Mouse (Mus musculus) urinary bladder, postnatal 14 days (tissue): ENCODE measurements at regions not wholly inside any gene's neighbourhood (a gene's known extent, or its start where the extent isn't known, plus 50 kb on each side); places are given as distances from the start of the nearest gene placed in this dataset.
"Not testable (repeated sequence)": the region's sequence is repeated elsewhere in the genome, so short reads cannot be mapped to it uniquely, and the experiment has no call there.

Experiments used
- DNase-seq: peaks from one replicate; pipeline ENCODE4 v3.0.0; 2021; ENCODE audit warnings: low spot score

GRCm38 (mm10) chr12:107159126-107159525 is 329.3 kb upstream of the 3110018I06Rik start:
- DNase-seq, result no peak

- no peak for DNase-seq
Measured at GRCm38 (mm10) chr12:107160137-107160536, 328.3 kb upstream of the 3110018I06Rik start.

- no peak for DNase-seq
Measured at GRCm38 (mm10) chr12:107160628-107161027, 327.8 kb upstream of the 3110018I06Rik start.

GRCm38 (mm10) chr12:107170926-107171325 is 317.5 kb upstream of the 3110018I06Rik start:
- DNase-seq, result no peak

GRCm38 (mm10) chr12:107171676-107172075 is 316.8 kb upstream of the 3110018I06Rik start:
- DNase-seq, result no peak

- no peak for DNase-seq
Measured at GRCm38 (mm10) chr12:107178676-107179075, 309.8 kb upstream of the 3110018I06Rik start.

- no peak for DNase-seq
Measured at GRCm38 (mm10) chr12:107180501-107180900, 307.9 kb upstream of the 3110018I06Rik start.

GRCm38 (mm10) chr12:107181291-107181690 is 307.1 kb upstream of the 3110018I06Rik start:
- DNase-seq, result no peak

GRCm38 (mm10) chr12:107182091-107182655 is 306.3 kb upstream of the 3110018I06Rik start:
- no peak for DNase-seq

GRCm38 (mm10) chr12:107183283-107183682 is 305.1 kb upstream of the 3110018I06Rik start:
- DNase-seq, result no peak

- no peak for DNase-seq
Measured at GRCm38 (mm10) chr12:107184426-107184825, 304.0 kb upstream of the 3110018I06Rik start.

- no peak for DNase-seq
Measured at GRCm38 (mm10) chr12:107186361-107186760, 302.1 kb upstream of the 3110018I06Rik start.

- DNase-seq, result no peak
Measured at GRCm38 (mm10) chr12:107188055-107188454, 300.4 kb upstream of the 3110018I06Rik start.

- DNase-seq, result no peak
Measured at GRCm38 (mm10) chr12:107198389-107199018, 289.9 kb upstream of the 3110018I06Rik start.

- DNase-seq, result no peak
Measured at GRCm38 (mm10) chr12:107200903-107201302, 287.5 kb upstream of the 3110018I06Rik start.

- not testable (repeated sequence) for DNase-seq
Measured at GRCm38 (mm10) chr12:107208826-107209225, 279.6 kb upstream of the 3110018I06Rik start.

GRCm38 (mm10) chr12:107212826-107213225 is 275.6 kb upstream of the 3110018I06Rik start:
- DNase-seq, result no peak

GRCm38 (mm10) chr12:107216119-107216518 is 272.3 kb upstream of the 3110018I06Rik start:
- no peak for DNase-seq

- DNase-seq, result no peak
Measured at GRCm38 (mm10) chr12:107221276-107221970, 267.0 kb upstream of the 3110018I06Rik start.

- DNase-seq, result no peak
Measured at GRCm38 (mm10) chr12:107222106-107222505, 266.3 kb upstream of the 3110018I06Rik start.

- no peak for DNase-seq
Measured at GRCm38 (mm10) chr12:107230097-107230496, 258.3 kb upstream of the 3110018I06Rik start.

GRCm38 (mm10) chr12:107231629-107232028 is 256.8 kb upstream of the 3110018I06Rik start:
- DNase-seq, result no peak
